Mouse (Mus musculus): Measurements from ENCODE around the gene Rgl2.
"Not testable (repeated sequence)": the region's sequence is repeated elsewhere in the genome, so short reads cannot be mapped to it uniquely, and the experiment has no call there.

Rgl2 gene

GRCm38 (mm10) chr17:33951021-33951946, 21.9 kb downstream of the Rgl2 start, which contains the start of gene B3galt4:
TSS of gene B3galt4 (minus strand) at chr17:33951488.
- peak; percentile 87 for DNase-seq

GRCm38 (mm10) chr17:33952015-33952414, 22.7 kb downstream of the Rgl2 start:
- DNase-seq = not testable (repeated sequence)

DNA sequence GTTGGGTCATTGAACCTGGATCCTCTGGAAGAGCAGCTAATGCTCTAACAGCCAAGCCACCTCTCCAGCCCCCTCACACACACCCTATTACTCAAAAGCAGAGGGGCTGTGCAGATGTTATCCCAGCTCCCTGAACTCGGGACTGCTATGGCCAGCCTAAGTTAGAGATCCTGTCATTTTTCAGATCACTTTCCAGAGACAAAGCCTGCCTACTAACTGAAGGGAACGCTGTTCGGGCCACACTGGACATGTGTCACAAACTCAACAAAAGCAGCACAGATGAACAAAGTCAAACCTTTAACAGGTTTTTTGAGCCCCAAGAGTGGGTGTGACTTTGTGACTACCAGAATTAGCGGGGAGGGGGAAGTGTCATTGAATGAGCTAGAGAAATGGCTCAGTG, 23.5 kb downstream of the Rgl2 start:
- DNase-seq = no peak

- no peak for DNase-seq
These were observed 24.0 kb downstream of the Rgl2 start for GRCm38 (mm10) chr17:33953310-33953709.

DNA sequence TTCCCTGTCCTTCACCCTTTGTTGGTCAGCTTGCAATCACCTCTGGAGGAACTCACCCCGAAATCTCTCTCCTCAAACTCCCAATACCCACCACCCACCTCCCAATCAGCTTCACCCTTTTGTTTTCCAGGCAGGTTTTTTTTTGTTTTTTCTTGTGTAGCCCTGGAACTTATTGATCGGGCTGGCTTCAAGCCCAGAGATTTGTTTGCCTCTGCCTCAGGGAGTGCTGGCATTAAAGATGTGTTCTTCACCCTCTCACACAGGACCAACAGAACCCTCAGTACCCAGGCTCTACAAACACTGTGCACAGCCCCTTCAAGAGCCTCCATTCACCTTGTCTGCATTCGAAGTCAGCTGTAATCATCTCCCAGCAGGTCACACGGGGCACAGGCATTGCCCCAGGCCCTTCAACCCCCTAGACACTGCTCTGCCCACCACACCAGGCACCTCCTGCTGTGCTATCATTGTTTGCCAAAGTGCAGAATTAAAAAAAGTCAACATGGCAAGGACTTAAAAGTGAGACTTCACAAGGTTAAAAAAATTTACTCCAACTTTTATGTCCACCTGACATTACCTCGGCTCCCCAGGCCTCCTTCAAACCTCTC, 24.7 kb downstream of the Rgl2 start:
- DNase-seq = no peak

DNA sequence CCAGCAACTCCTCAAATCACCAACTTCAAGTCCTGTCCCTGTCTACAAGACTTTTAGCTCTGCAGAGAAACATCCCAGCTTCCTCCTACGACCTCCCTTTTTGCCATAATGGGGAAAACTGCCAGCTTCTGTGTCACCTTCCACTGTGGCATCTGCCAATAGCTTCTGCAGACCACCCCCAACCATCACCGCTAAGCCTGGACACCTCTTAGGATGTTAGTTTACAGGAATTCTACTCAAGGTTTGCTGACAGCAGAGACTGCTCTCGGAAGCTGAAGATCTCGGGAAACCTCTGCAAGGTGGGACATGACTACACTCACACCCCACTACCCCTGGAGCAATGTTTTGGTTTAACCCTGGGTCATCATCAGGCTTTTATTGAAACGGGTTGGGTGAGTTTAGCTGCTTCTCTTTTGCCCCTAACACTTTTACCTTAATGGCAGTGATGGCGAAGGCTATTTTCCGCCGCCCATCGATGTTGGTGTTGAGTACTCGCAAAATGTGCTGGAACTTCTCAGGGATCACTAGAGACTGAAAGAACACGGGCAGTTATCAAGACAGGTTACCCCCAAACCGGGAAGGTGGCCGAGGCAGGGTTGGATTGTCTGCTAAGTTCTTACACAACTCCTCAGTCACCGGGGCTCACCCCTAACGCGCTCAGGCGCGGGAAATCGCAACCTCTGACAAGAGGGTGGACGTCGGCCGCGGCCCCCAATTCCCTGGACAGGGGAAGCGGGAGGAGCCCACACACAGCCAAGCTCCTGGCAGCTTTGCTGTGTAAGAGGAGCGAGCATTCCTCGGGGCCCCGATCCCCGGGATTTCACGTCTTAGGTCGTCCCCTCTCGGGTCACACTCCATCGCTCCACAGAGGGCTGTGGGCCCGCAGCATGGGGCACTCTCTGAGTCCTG, 25.6 kb downstream of the Rgl2 start:
- peak; percentile 46 for DNase-seq

DNA sequence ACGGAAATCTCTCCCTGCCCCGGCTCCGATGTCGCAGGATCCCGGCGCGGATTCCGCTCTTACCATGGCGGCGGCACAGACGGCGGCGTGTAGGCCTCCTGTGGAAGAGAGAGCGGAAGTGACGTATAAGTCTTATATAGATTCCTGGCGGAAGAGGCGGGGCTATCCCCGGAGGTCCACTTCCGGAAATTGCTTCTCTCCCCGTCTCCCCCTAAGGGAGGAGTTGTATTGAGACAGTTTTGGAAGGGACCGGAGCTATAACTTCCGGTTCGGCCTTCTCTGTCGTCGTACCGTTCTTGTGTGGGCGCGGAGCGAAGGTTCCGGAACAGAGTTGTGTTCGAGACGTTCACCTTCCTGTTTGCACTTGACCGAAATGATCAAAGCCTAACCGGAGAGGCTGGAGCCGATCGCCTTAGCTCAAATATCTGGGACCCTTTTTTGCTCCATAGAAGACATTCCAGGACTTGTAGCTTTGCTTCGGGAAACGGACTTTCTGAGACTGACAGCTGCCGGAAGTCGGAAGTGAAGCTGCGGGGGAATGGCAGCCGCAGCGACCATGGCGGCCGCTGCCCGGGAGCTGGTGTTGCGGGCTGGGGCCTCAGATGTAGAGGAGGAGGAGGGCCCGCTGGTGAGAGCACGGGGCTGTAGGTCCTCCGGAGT, 26.3 kb downstream of the Rgl2 start, which contains the start of the genes Vps52 and Rps18:
Vps52 (plus strand) TSS at position 258 of the 660 bp plus-strand sequence.
Rps18 (minus strand) TSS at position 447 of the 660 bp plus-strand sequence.
- peak; percentile 93 for DNase-seq

GRCm38 (mm10) chr17:33956336-33956735, 27.0 kb downstream of the Rgl2 start:
- no peak for DNase-seq

DNA sequence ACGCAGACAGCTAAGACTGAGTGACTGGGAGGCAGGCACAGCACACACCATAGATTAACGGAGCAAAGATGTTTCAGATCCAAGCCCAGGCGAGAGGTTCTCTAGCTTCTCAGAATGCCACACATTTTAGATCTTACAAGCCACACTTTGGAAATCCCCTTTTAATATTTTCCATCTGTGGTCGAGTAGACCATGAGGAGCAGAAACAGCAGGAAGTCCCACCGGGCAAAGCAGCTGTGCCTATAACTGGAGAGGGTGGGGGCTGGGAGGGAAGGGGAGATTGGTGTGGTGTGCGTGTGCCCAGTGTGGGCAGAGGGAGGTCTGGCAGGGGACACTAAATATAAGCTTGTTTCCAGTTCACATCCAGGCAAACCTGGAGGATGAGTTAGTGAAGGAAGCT, 28.1 kb downstream of the Rgl2 start:
- no peak for DNase-seq

DNA sequence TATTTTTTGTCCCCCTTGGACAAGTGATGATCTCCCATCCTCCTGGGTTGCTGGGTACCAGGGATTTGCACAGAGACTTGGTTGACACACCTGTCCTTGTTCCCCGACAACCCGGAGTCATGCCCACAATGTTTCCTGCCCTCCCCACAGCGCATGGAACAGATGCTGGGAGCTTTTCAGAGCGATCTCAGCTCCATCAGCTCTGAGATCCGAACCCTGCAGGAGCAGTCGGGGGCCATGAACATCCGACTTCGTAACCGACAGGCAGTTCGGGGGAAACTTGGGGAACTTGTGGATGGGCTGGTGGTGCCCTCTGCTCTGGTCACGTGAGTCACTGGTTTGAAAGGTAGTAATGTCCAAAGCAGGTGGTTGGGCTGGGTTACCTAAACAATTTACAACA, 29.1 kb downstream of the Rgl2 start:
- DNase-seq = no peak

GRCm38 (mm10) chr17:33959135-33959534, 29.8 kb downstream of the Rgl2 start:
- no peak for DNase-seq

DNA sequence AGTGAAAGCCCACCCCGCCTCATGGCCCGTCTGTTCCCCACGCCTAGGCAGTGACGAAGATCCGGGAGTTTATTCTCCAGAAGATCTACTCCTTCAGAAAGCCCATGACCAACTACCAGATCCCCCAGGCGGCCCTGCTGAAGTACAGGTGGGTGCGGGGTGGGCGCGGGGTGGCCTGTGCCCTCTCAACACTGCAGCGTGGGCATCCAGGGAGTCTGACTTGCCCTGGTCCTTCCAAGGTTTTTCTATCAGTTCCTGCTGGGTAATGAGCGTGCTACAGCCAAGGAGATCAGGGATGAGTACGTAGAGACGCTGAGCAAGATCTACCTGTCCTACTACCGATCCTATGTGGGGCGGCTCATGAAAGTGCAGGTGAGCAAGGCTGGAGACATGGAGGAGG, 30.6 kb downstream of the Rgl2 start:
- no peak for DNase-seq

DNA sequence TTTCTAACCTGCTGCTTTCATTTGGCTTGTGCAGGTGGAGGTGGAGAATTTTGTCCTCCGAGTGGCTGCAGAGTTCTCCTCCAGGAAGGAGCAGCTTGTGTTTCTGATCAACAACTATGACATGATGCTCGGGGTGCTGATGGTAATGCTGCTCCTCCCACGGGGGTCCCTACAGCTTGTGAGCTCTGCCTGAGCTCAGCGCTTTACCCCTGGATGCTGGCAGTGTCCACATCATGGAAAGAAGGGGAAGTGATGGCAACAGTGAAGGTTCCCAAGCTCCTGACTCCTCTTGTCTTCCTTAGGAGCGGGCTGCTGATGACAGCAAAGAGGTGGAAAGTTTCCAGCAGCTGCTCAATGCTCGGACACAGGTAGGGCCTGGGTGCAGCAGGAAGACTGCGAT, 33.5 kb downstream of the Rgl2 start:
- DNase-seq = no peak

GRCm38 (mm10) chr17:33965082-33965845, 35.9 kb downstream of the Rgl2 start:
- DNase-seq = no peak

GRCm38 (mm10) chr17:33965846-33966550, 36.7 kb downstream of the Rgl2 start:
- DNase-seq = no peak

GRCm38 (mm10) chr17:33968489-33968888, 39.1 kb downstream of the Rgl2 start:
- DNase-seq = peak; percentile 86

- DNase-seq = no peak
These were observed 39.6 kb downstream of the Rgl2 start for GRCm38 (mm10) chr17:33968927-33969326.

- peak; percentile 36 for DNase-seq
These were observed 40.1 kb downstream of the Rgl2 start for GRCm38 (mm10) chr17:33969394-33969793.

- DNase-seq = peak; percentile 45
These were observed 43.3 kb downstream of the Rgl2 start for GRCm38 (mm10) chr17:33972691-33973090.

DNA sequence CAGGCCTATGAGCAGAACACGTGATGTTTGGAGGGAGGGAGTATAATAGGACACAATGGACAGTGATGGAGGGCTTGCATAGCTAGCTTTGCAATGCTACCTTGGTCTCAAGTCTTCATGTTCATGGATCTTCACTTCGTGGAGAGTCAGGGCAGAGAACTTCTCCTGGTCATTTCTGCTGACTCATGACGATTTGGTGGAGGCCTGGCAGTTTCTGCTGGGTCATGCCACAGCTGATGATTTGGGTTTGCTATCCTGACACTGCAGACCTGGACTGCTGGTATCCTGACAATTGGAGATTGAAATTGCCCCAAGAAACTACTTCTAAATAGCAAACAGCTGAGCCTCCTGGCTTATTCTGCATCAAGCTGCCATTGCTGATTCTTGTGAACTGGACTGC, 44.2 kb downstream of the Rgl2 start:
- peak; percentile 41 for DNase-seq

Data from liver (tissue).